Mouse (Mus musculus): Measurements from ENCODE around the gene Bri3. TPM values are rescaled to one million over a fixed set of nuclear protein-coding genes. Genes with fewer than 3 reads are reported as not detected.

Bri3 gene
- polyA plus RNA-seq, 1 experiment = 1.5 TPM

GRCm38 (mm10) chr5:144473056-144473455 lies 228.8 kb downstream of the Bri3 start:
- H3K9me3 ChIP-seq (ENCODE audit: control insufficient read depth, low read length) = peaks cover 41% of the 10 kb centered on the region
- TF ChIP-seq TAL1 (IDR thresholded peaks at IDR 0.05; ENCODE audit: low read length) = no peak
- TF ChIP-seq GATA1 (IDR thresholded peaks at IDR 0.05; ENCODE audit: low read length) = no peak
- H3K36me3 ChIP-seq (ENCODE audit: control insufficient read depth) = no peaks in the 10 kb centered on the region
- no peaks in the 10 kb centered on the region for H3K4me1 ChIP-seq (ENCODE audit: control insufficient read depth)
- no peak overlapping the region for H3K4me3 ChIP-seq (replicated peaks)
- H3K27me3 ChIP-seq (ENCODE audit: control insufficient read depth) = no peaks in the 10 kb centered on the region

DNA sequence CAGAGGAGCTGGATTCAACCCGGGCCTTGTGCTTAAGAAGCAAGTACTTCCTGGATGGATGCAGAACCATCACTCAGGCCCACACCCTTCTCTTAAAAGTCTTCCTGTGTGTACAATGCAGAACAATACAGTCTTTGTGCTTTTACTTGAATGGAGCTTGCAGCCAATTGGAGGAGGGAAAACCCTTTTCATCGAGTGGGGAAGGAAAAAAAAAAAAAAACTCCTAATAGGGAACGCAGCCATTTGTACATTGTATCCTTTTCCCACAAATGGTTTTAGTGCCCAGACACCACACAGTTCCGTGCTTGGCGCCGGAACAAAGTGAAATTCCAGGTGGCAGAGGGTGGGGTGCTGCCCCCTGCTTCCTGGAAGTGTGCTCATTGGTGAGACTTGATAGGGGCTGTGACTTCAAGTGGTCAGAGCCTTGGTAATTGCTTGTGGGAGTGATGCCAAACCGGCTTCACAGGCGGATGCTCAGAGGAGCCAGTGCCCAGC lies 235.5 kb downstream of the Bri3 start:
- Histone ChIP-seq H3K4me3 (replicated peaks) (no peak overlapping the region), H3K9me3 (ENCODE audit: control insufficient read depth, low read length) (peaks cover 51% of the 10 kb centered on the region), H3K4me1 (ENCODE audit: control insufficient read depth) (no peaks in the 10 kb centered on the region), H3K27me3 (ENCODE audit: control insufficient read depth) (no peaks in the 10 kb centered on the region), H3K36me3 (ENCODE audit: control insufficient read depth) (no peaks in the 10 kb centered on the region)
- TF ChIP-seq TAL1 (IDR thresholded peaks at IDR 0.05; ENCODE audit: low read length) (no peak), GATA1 (IDR thresholded peaks at IDR 0.05; ENCODE audit: low read length) (no peak)

GRCm38 (mm10) chr5:144483659-144484375 lies 239.6 kb downstream of the Bri3 start:
- Histone ChIP-seq H3K4me1 (ENCODE audit: control insufficient read depth) (no peaks in the 10 kb centered on the region), H3K9me3 (ENCODE audit: control insufficient read depth, low read length) (peaks cover 47% of the 10 kb centered on the region), H3K4me3 (replicated peaks) (no peak overlapping the region), H3K36me3 (ENCODE audit: control insufficient read depth) (no peaks in the 10 kb centered on the region), H3K27me3 (ENCODE audit: control insufficient read depth) (no peaks in the 10 kb centered on the region)
- TF ChIP-seq TAL1 (IDR thresholded peaks at IDR 0.05; ENCODE audit: low read length) (no peak), GATA1 (IDR thresholded peaks at IDR 0.05; ENCODE audit: low read length) (no peak)

- H3K4me1 ChIP-seq (ENCODE audit: control insufficient read depth) = no peaks in the 10 kb centered on the region
- no peak overlapping the region for H3K4me3 ChIP-seq (replicated peaks)
- H3K27me3 ChIP-seq (ENCODE audit: control insufficient read depth) = no peaks in the 10 kb centered on the region
- TF ChIP-seq TAL1 (IDR thresholded peaks at IDR 0.05; ENCODE audit: low read length) (no peak), GATA1 (IDR thresholded peaks at IDR 0.05; ENCODE audit: low read length) (no peak)
- peaks cover 33% of the 10 kb centered on the region for H3K9me3 ChIP-seq (ENCODE audit: control insufficient read depth, low read length)
- no peaks in the 10 kb centered on the region for H3K36me3 ChIP-seq (ENCODE audit: control insufficient read depth)
These were observed 247.1 kb downstream of the Bri3 start for GRCm38 (mm10) chr5:144491308-144491707.

Other genes with a start within 250 kb of the Bri3 start
- gene Ccz1, start 229.6 kb upstream of the Bri3 start, polyA plus RNA-seq (2012) = 4.1 and 5.2 TPM in 2 replicates
- not detected in 2 replicates for gene Ocm, start 217.8 kb upstream of the Bri3 start, polyA plus RNA-seq (2012)
- gene Lmtk2, start 144.0 kb upstream of the Bri3 start, polyA plus RNA-seq (2012) = 0.70 and 0.73 TPM in 2 replicates
- gene Bhlha15, start 54.2 kb upstream of the Bri3 start, polyA plus RNA-seq (2012) = not detected in 2 replicates
- 0.09 and 0.18 TPM in 2 replicates for gene Tecpr1, start 20.8 kb upstream of the Bri3 start, polyA plus RNA-seq (2012)
- not detected in 2 replicates for gene Baiap2l1, start 113.7 kb downstream of the Bri3 start, polyA plus RNA-seq (2012)

All from erythroblast, embryonic 14.5 days (primary cell).